ENCODE assay signal across 8 mouse cellular contexts in the genomic region with DNA sequence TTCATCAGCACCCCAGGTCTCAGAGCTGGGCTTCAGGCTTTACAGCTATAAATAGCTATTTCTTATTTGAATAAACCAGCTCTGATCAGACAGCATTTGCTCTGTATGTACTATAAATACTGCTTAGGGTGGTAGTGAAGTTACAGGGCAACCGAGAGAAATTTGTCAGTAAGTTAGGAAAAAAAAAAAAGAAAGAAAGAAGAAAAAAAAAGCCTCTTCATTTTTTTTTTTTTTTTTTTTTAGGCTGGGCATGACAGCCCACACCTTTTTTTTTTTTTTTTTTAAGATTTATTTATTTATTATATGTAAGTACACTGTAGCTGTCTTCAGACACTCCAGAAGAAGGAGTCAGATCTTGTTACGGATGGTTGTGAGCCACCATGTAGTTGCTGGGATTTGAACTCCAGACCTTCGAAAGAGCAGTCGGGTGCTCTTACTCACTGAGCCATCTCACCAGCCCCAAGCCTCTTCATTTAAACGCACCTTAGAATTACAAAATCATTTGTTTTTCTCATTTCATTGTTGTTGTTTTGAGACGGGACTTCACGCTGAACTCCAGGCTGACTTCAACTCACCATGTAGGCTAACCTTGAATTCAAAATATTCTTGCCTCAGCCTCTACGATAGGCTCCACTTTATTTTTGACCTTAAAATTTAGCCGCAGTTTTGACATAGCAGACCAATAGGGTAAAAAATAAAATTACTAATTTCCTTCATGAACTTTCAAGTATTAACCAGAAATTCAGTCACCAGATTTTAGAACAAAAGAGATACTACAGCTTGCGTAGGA. TPM values are rescaled to one million over a fixed set of nuclear protein-coding genes. Genes with fewer than 3 reads are reported as not detected.
DNase-seq lines count a peak whose midpoint lies in the region; ATAC-seq and TF ChIP-seq lines count a peak whose summit lies in the region.

No protein-coding gene starts in this region.

- no peak for ATAC-seq in kidney, postnatal 0 days (replicated peaks; ENCODE audit: low FRiP score, low read depth)
- no peak; the same call in 1 of the 2 replicates for ATAC-seq in embryonic facial prominence, embryonic 12.5 days (ENCODE audit: insufficient number of reproducible peaks, insufficient read depth, low FRiP score, low TSS enrichment)
- peak; percentile 55 for ATAC-seq in hindbrain, embryonic 16.5 days

- H3K4me2 ChIP-seq in kidney, postnatal 0 days (ENCODE audit: low read length) = peak overlapping the region; percentile 56
- peak overlapping the region; percentile 39 for H3K4me2 ChIP-seq in embryonic facial prominence, embryonic 12.5 days (replicated peaks)
- H3K4me2 ChIP-seq in hindbrain, embryonic 16.5 days (ENCODE audit: low read length) = peak overlapping the region; percentile 56
- peak overlapping the region; percentile 79 for H3K4me2 ChIP-seq in myocyte (ENCODE audit: low read depth)

- H3K27me3 ChIP-seq in kidney, postnatal 0 days (ENCODE audit: insufficient read depth, low read length) = no peaks in the 10 kb centered on the region
- no peaks in the 10 kb centered on the region for H3K27me3 ChIP-seq in embryonic facial prominence, embryonic 12.5 days
- no peaks in the 10 kb centered on the region for H3K27me3 ChIP-seq in hindbrain, embryonic 16.5 days (replicated peaks; ENCODE audit: control insufficient read depth, insufficient read depth, low read length)
- H3K27me3 ChIP-seq in myocyte (ENCODE audit: control insufficient read depth, insufficient read depth, insufficient read length) = no peaks in the 10 kb centered on the region

- H3K4me1 ChIP-seq in kidney, postnatal 0 days (replicated peaks; ENCODE audit: insufficient read depth, low read length) = 0 out of 2 replicates have a peak, but pooled peaks cover 7% of the 10 kb centered on the region
- no peaks in the 10 kb centered on the region for H3K4me1 ChIP-seq in embryonic facial prominence, embryonic 12.5 days
- peaks cover 3% of the 10 kb centered on the region; the same call in 1 of the 2 replicates for H3K4me1 ChIP-seq in hindbrain, embryonic 16.5 days (ENCODE audit: control insufficient read depth, insufficient read depth, low read depth, low read length)

- H3K4me3 ChIP-seq in kidney, postnatal 0 days (replicated peaks; ENCODE audit: low read depth, low read length) = peak overlapping the region; percentile 46
- H3K4me3 ChIP-seq in embryonic facial prominence, embryonic 12.5 days = peak overlapping the region; percentile 53
- H3K4me3 ChIP-seq in hindbrain, embryonic 16.5 days (ENCODE audit: low read length) = peak overlapping the region; percentile 70
- peak overlapping the region; percentile 39 for H3K4me3 ChIP-seq in myocyte

- no peak overlapping the region for H3K27ac ChIP-seq in kidney, postnatal 0 days
- no peak overlapping the region for H3K27ac ChIP-seq in embryonic facial prominence, embryonic 12.5 days
- H3K27ac ChIP-seq in hindbrain, embryonic 16.5 days (ENCODE audit: low read depth, low read length) = no peak overlapping the region

- H3K79me2 ChIP-seq in myocyte (ENCODE audit: control insufficient read depth, insufficient read depth) = peaks cover 8% of the 10 kb centered on the region

- TF ChIP-seq POLR2A in myocyte (IDR thresholded peaks at IDR 0.05; ENCODE audit: insufficient read length, low read depth) = no peak

- no peaks in the 10 kb centered on the region for H3K9me3 ChIP-seq in kidney, postnatal 0 days (replicated peaks; ENCODE audit: low read length)
- H3K9me3 ChIP-seq in embryonic facial prominence, embryonic 12.5 days = no peaks in the 10 kb centered on the region
- no peaks in the 10 kb centered on the region for H3K9me3 ChIP-seq in hindbrain, embryonic 16.5 days (ENCODE audit: control insufficient read depth, low read length)

- no peaks in the 10 kb centered on the region for H3K36me3 ChIP-seq in kidney, postnatal 0 days (ENCODE audit: insufficient read depth, low read length)
- H3K36me3 ChIP-seq in embryonic facial prominence, embryonic 12.5 days = no peaks in the 10 kb centered on the region
- no peaks in the 10 kb centered on the region for H3K36me3 ChIP-seq in hindbrain, embryonic 16.5 days (ENCODE audit: control insufficient read depth, insufficient read depth, low read length)
- H3K36me3 ChIP-seq in myocyte (ENCODE audit: control insufficient read depth, insufficient read depth) = peaks cover 5% of the 10 kb centered on the region

- no peak for TF ChIP-seq CTCF in kidney, postnatal 0 days (IDR thresholded peaks at IDR 0.05; ENCODE audit: low read depth)

- peak overlapping the region; percentile 10; the same call in 1 of the 2 replicates for H3K9ac ChIP-seq in kidney, postnatal 0 days (ENCODE audit: low read depth, low read length)
- no peak overlapping the region for H3K9ac ChIP-seq in embryonic facial prominence, embryonic 12.5 days
- H3K9ac ChIP-seq in hindbrain, embryonic 16.5 days (ENCODE audit: low read depth, low read length) = peak overlapping the region; percentile 50

- 25% methylated on average over 10 of the region's 10 CpGs for WGBS in kidney, postnatal 0 days
- 32% methylated on average over 10 of the region's 10 CpGs for WGBS in embryonic facial prominence, embryonic 12.5 days
- 31% methylated on average over 10 of the region's 10 CpGs for WGBS in hindbrain, embryonic 16.5 days

- H3ac ChIP-seq in myocyte (ENCODE audit: control insufficient read depth, insufficient read length) = peak overlapping the region; percentile 17

- no peak for DNase-seq in kidney, postnatal 0 days (ENCODE audit: low spot score)
- no peak for DNase-seq in kidney, postnatal 14 days
- DNase-seq in thymus, adult 18-20 months = no peak
- no peak for DNase-seq in MN1 (ENCODE audit: low spot score)
- DNase-seq in c-Kit-positive CD71-positive TER-119-positive erythroid progenitor cells, embryonic 14.5 days (ENCODE audit: low spot score) = no peak

TF ChIP-seq in myocyte, 11 proteins besides CTCF, POLR2A, EP300 and RAD21:
- TF ChIP-seq TCF3 (IDR thresholded peaks at IDR 0.05; ENCODE audit: insufficient read length, low read depth) (no peak), CEBPB (IDR thresholded peaks at IDR 0.05; ENCODE audit: insufficient read depth, poor library complexity, severe bottlenecking) (no peak), E2F4 (IDR thresholded peaks at IDR 0.05; ENCODE audit: insufficient read depth) (no peak), MAX (IDR thresholded peaks at IDR 0.05; ENCODE audit: low read depth) (no peak), USF1 (IDR thresholded peaks at IDR 0.05; ENCODE audit: low read depth) (no peak), POLR2AphosphoS2 (IDR thresholded peaks at IDR 0.05; ENCODE audit: insufficient read length, low read depth) (no peak), REST (IDR thresholded peaks at IDR 0.05; ENCODE audit: insufficient read depth, insufficient read length) (no peak), TCF12 (IDR thresholded peaks at IDR 0.05; ENCODE audit: insufficient read depth, poor library complexity, severe bottlenecking) (no peak), MYOG (IDR thresholded peaks at IDR 0.05; ENCODE audit: control insufficient read depth in 1 of 3, insufficient read depth in 1 of 3, insufficient read length in 2 of 3, low read depth in 2 of 3) (no peak), SRF (IDR thresholded peaks at IDR 0.05; ENCODE audit: control insufficient read depth, insufficient read length, low read depth) (no peak), MYOD1 (IDR thresholded peaks at IDR 0.05; ENCODE audit: control insufficient read depth in 1 of 3, insufficient read length in 2 of 3, low read depth in 2 of 3) (no peak)

RNA-seq across cellular contexts. Expression of a gene that starts 0.7 kb away (rescaled TPM):
- polyA plus RNA-seq in kidney, postnatal 0 days (2015; fragmentation: Nextera tagmentation; extraction: Ambion mirVana) = 4.3 and 4.5 TPM in 2 replicates
- 6.3 and 6.4 TPM in 2 replicates for polyA plus RNA-seq in embryonic facial prominence, embryonic 12.5 days (2016; fragmentation: Nextera tagmentation; extraction: Ambion mirVana)
- 3.3 and 3.5 TPM in 2 replicates for polyA plus RNA-seq in hindbrain, embryonic 16.5 days (2015; fragmentation: Nextera tagmentation; extraction: Ambion mirVana)
- polyA plus RNA-seq in myocyte (2012; fragmentation: generic; extraction: Trizol) = 5.1 TPM

RNA-seq across cellular contexts. Expression of a gene that starts 19.0 kb away (rescaled TPM):
- polyA plus RNA-seq in kidney, postnatal 0 days (2015; fragmentation: Nextera tagmentation; extraction: Ambion mirVana) = 19.2 and 20.8 TPM in 2 replicates
- 25.1 and 28.4 TPM in 2 replicates for polyA plus RNA-seq in embryonic facial prominence, embryonic 12.5 days (2016; fragmentation: Nextera tagmentation; extraction: Ambion mirVana)
- 35.8 and 37.6 TPM in 2 replicates for polyA plus RNA-seq in hindbrain, embryonic 16.5 days (2015; fragmentation: Nextera tagmentation; extraction: Ambion mirVana)
- polyA plus RNA-seq in myocyte (2012; fragmentation: generic; extraction: Trizol) = 12.5 TPM

RNA-seq across cellular contexts. Expression of a gene that starts 19.1 kb away (rescaled TPM):
- 14.1 and 18.4 TPM in 2 replicates for polyA plus RNA-seq in kidney, postnatal 0 days (2015; fragmentation: Nextera tagmentation; extraction: Ambion mirVana)
- polyA plus RNA-seq in embryonic facial prominence, embryonic 12.5 days (2016; fragmentation: Nextera tagmentation; extraction: Ambion mirVana) = 28.1 and 28.7 TPM in 2 replicates
- polyA plus RNA-seq in hindbrain, embryonic 16.5 days (2015; fragmentation: Nextera tagmentation; extraction: Ambion mirVana) = 25.3 and 26.8 TPM in 2 replicates
- 4.4 TPM for polyA plus RNA-seq in myocyte (2012; fragmentation: generic; extraction: Trizol)
